Mouse (Mus musculus) T-helper 1 cell (primary cell): Measurements from ENCODE around the gene Parvb.

Experiments used
- in situ Hi-C: fragments of 300-600 bp; cut with MboI, MseI; formaldehyde crosslinking; loops from one replicate; pipeline ENCODE4 v1.15.1; 2025; ENCODE audit warnings: high pct_unique_total_duplicates

Gene Parvb

DNA sequence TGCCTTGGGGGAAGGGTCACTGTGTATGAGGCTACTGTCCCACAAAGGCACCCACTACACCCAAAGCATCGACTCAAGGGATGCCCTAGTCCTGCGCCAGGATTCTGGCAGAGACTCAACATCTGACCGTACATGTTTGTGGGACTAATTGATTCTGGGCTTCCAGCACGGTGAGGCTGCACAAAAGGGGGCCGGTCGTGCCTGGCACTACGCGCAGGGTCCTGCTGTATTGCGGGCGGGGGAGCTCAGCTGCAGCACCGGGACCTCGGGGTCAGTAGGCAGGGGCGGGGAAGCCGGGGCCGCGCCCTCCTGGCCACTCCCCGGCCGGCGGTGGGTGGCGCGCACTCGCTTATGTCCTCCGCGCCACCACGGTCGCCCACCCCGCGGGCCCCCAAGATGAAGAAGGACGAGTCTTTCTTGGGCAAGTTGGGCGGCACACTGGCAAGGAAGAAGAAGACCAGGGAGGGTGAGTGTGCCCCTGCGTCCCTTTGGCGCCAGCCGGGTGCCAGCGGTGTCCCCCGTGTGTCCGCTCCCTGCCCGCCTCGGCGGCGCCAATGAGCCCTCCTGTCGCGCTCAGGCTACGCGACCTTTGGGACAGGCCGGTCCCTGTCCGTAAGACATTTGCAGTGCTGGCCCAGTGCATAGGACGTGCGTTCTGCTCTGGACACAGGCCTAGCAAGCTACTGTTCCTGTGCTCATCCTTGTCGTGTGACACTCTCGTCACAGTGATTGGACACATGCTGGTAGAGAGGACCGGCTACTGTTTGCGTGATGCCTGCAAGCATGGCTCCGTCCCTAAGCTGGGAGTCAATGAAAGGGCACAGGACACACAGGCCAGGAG is at the start of gene Parvb:
Parvb (plus strand) TSS at position 323 of the 841 bp plus-strand sequence.
- in situ Hi-C loops, result no loop called here

DNA sequence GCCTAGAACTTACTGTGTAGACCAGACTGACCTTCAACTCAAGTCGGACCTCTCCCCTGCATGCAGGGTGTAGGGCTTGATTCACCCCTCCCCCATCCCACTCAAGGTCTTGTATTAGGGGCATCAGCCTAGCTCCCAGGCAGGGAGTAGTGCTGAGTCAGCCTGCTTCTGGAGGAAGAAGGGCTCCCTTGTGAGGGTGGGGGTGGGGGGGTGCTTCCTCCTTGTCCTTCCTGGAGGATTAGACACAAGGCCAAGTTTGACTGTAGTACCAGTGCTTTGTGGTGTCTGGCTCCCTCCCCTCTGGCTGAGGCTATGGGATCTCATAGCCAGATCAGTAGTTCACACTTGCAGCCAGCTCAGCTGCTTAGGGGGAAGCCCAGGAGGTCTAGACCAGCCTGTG is 47.9 kb upstream of the Parvb start:
- in situ Hi-C loops, result no loop called here

- in situ Hi-C loops, result no loop called here
Observed at GRCm38 (mm10) chr15:84186196-84186595, 45.6 kb upstream of the Parvb start.

DNA sequence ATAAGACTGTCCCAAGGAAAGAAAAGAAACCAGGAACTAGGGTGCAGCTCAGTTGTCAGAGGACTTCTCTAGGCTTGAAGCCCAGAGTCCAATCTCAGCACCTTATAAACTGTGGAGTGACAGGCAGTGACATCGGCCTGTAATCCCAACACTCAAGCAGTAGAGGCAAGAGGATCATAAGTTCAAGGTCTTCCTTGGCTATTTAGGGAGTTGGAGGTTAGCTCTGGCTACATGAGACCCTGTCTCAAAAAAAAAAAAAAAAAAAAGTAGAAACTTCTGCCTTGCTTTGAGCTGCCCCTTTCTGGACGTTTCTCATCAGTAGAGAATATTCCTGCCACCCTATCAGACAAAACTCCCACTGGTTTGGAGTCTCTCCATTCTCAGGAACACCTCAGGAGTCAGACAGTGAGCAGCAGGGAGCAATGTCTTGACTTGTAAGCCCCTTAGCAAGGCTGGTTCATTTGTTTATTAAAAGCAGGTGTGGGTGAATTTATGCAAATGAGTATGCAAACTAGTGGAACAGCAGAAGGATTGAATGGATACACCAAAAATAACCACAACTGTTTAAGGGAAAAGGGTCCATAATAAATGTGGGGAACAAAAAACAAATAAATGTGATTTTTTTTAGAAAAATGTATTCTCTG is 42.8 kb upstream of the Parvb start:
- in situ Hi-C loops, result no loop called here

DNA sequence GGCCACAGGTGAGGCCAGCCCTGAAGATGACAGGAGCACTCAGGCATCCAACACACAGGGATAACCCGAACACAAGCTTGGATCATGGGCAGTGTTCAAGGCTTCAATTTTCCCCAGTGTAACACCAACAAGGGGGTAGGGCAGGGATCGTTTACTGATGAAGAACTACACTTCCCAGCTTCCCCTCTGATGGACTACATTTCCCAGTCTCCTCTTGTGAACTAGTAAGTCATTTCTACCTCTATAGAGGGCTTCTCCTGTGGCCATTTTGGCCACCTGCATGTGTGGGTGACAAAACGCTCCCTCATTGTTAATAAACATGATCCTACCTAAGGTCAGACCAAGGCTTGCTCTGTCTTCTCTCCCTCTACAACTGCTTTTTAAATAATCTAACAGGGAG is 42.0 kb upstream of the Parvb start:
- in situ Hi-C loops, result no loop called here

GRCm38 (mm10) chr15:84191724-84192057 is 40.2 kb upstream of the Parvb start:
- in situ Hi-C loops, result no loop called here

- in situ Hi-C loops, result no loop called here
Observed at GRCm38 (mm10) chr15:84192058-84192791, 39.6 kb upstream of the Parvb start, which contains the start of gene Samm50. TSS of gene Samm50 (plus strand) at chr15:84192241.

DNA sequence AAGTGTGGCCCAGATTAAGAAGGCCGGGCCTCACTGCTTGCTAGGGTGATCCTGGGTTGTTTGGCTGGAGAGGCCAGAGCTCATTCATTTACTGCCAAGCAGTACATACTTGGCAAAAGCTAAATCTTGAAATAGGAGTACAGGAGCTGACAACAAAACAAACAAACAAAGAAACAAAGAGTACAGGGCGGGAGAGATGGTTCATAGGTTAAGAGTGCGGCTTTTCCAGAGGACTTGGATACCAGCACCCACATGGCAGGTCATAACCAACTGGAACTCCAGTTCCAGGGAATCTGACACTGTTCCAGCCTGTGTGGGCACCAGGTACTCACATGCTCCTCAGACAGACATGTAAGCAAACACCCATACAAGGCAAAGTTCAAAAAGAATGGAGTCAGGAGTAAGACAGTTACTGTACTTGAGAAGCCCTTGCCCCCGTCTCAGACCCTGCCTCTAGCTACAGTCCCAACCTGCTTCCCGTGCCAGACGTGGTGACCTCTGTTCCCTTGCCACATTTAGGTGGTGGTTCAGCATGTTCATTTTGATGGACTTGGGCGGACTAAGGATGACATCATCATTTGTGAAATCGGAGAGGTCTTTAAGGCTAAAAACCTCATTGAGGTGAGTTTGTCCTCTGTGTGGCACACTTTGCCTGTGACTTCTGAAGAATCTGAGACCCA is 35.2 kb upstream of the Parvb start:
- in situ Hi-C loops, result no loop called here

DNA sequence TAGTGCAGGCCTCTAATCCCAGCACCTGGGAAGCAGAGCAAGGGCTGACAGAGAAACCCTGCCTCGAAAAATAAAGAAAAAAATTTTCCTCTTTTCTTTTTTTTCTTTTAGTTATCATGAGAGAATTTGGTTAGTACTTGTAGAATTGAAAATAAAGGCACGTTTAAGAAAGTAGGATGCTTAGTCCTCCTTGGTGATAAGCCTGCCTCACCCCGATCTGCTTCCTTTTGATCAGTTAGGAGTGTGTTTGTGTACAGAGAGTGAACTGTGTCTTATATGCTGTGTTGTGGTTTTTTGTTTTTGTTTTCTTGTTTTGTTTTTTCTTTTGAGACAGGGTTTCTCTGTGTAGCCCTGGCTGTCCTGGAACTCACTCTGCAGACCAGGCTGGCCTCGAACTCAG is 24.5 kb upstream of the Parvb start:
- in situ Hi-C loops, result loop anchor here (10.0 kb wide), 1 partner anchor 1857 kb away; no protein-coding TSS in a partner anchor

DNA sequence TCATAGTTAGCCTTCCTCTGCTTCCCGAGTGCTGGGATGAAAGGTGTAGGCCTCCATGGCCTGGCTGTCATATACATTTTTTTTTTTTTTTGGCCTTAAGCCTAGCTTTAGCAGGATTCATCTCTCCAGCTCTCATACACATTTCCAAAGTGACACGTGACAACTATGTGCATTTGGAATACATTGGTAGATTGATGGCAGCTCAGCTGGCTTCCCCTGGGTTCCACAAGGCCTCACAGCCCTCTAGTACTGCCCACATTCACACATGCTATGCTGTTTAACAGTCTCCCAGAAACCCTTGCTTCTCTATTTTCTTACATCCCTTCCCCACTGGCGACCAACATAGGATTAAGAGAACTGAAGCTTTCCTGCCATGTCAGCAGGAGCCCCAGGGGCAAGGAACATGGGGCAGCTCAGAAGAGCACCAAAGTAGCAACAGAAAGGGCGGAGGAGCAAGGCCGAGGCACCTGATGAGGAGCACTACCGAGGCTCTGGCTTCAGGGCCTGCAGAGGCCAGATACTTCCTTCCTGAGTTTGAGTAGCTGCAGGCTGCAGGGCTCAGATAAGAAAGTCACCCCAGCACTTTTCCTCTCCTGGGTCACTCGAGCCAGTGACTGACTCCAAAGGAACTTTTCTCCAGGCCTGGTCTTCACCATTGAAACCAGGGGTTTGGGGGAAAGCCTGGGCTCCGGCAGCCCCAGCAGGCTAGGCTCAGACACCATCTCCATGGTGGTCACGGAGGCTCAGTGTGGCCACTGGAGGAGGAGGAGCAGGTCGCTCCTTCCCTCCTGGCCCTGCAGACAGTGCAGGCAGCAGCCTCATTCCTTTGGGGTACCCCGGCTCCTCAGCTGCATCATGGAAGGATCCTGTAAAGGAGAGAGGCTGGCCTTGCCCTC is 22.1 kb upstream of the Parvb start:
- in situ Hi-C loops, result loop anchor here (10.0 kb wide), 1 partner anchor 1855 kb away; no protein-coding TSS in a partner anchor

DNA sequence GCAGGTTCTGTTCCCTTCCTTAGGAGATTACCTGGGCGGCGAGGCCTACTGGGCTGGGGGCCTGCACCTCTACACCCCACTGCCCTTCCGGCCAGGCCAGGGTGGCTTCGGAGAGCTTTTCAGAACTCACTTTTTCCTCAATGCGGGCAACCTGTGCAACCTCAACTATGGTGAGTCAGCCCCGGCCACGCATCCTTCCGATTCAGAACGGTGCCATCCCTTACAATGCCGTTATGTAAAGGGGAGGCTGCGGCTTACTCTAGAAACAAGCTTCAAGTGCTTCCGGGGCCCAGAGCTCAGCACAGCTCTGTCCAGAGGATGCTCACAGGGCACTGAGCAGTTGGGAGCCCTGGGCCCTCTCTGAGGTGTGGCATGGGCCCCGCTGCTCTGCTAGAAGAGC is 21.4 kb upstream of the Parvb start:
- in situ Hi-C loops, result no loop called here

DNA sequence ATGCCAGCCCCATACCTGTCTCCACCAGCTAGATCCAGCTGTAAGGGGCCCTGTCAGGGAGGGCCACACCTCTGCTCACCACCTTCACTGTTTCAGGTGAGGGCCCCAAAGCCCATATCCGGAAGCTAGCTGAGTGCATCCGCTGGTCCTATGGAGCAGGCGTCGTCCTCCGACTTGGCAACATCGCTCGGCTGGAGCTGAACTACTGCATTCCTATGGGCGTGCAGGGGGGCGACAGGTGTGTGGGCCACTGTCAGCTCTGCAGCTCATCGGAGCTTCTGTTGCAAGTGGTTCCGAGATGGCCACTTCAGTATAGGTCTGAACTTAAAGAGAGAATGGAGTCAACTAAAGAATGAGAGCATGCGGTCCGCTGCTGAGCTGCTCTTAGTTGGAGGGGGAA is 20.9 kb upstream of the Parvb start:
- in situ Hi-C loops, result no loop called here

GRCm38 (mm10) chr15:84211564-84211963 is 20.3 kb upstream of the Parvb start:
- in situ Hi-C loops, result no loop called here

- in situ Hi-C loops, result no loop called here
Observed at GRCm38 (mm10) chr15:84212031-84212755, 19.6 kb upstream of the Parvb start.

DNA sequence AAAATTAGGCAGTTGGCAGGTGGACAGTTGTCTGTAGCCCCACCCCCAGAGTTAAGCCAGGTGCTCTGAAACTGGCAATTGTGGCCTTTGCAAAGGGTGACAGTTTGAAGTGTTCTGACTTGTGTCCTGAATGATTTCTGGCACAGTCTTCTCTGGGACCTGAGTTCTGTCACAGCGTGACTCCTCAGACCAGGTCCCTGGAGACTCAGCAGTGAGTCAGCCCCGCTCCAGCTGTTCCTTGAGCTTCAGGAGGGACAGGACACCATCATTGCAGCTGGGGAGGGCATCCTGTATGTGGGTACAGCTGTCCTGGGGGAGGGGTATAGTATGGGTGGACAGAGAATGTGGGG is 19.1 kb upstream of the Parvb start:
- in situ Hi-C loops, result no loop called here

- in situ Hi-C loops, result no loop called here
Observed at GRCm38 (mm10) chr15:84213162-84213739, 18.6 kb upstream of the Parvb start.

DNA sequence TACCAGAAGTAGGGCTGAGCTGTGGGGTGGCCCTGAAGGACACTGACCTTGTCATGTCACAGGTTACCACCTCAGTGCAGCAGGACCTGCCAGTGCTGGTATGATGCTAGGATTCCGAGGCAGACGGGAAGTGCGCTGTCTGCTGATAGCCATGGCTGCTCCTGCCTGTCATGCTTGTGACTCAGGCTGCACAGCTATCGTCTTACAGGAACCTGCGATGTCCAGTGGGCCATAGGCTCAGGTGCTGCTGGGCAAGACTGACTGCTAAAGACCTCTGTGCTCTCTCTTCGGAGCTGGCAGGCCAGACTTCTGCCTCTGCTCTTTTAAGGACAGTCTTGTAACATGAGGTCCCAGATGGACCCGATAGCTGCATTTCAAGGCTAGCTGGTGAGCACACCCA is 17.4 kb upstream of the Parvb start:
- in situ Hi-C loops, result no loop called here

DNA sequence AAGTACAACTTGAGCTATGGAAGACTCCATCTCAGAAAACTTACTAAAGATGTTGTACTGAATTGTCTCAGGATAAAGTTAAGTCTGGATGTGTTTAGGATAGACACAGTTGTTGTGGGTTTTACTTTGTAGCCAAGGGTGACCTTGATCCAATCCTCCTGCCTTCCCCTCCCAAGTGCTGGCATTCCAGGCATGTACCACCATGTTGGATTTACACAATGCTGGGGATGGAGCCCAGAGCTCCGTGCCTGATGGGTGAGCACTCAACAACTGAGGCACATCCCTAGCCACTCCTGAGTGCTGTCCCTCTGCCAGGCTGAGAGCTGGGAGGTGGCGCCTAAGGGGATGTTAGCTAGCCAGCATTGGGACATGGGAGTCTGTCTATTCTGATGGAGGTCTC is 16.6 kb upstream of the Parvb start:
- in situ Hi-C loops, result no loop called here

DNA sequence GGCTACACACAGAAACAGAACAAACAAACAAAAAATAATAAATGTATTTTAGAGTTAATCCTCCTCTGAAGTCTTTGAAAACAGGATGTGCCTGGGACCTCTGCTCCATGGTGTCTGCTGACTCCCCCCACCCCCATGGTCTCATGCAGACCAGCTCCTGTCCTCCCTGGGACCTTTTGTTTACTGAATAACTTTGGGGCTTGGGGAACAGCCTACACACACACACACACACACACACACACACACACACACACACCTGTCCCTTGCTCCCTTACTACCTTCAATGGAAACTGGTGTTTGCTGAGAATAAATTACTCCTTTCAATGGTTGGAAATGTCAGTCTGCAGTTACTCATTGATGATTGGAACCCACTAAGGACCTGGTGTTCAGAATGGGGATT is 15.8 kb upstream of the Parvb start:
- in situ Hi-C loops, result no loop called here
